In the genomic region with DNA sequence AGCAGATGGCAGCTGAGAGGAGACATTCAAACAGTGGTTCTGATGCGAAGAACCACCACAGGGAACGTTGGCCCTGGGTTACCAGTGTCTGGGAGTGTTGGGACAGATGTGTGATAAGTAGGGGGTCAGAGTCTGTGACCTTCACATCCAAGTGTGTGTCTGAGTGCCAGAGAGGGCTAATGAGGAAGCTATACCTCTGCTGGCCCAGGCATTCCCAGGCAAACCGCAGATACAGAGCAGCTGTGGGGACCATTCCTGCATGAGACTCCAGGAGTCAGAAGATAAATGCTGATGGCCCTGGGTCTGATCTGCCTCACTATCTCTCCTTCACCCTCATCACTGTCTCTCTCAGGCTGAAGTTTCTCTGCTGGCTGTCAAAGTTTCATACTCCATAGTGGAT, we compare ENCODE assay signal across 39 mouse cellular contexts. TPM values are rescaled to one million over a fixed set of nuclear protein-coding genes. Genes with fewer than 3 reads are reported as not detected.
"Had no signal": no experiment of that assay in that cellular context is flagged by ENCODE, and none has a peak within 500 bp of the region (broad histone marks: within the 10 kb centered on the region; RNA-seq: fewer than 3 reads in every experiment).

No protein-coding gene starts in this region.

- DNase-seq: left cerebral cortex, postnatal 4 days; liver; liver, embryonic 13.5 days; liver, postnatal 0 days; lung, adult 18-20 months; lung, adult 2 months; lung, embryonic 14.5 days; lung, postnatal 10 days; lung, postnatal 14 days; lung, postnatal 36 days; lung, postnatal 4 days; midbrain, embryonic 14.5 days had no signal

- H3K27ac ChIP-seq: limb, embryonic 10.5 days; limb, embryonic 12.5 days; limb, embryonic 13.5 days; limb, embryonic 15.5 days; liver, embryonic 12.5 days; liver, embryonic 13.5 days; liver, embryonic 14.5 days; liver, embryonic 15.5 days; lung, embryonic 15.5 days; macrophage; midbrain, embryonic 10.5 days; midbrain, embryonic 12.5 days; midbrain, embryonic 13.5 days; midbrain, embryonic 15.5 days; neural tube, embryonic 12.5 days; neural tube, embryonic 13.5 days had no signal

- H3K9me3 ChIP-seq: limb, embryonic 10.5 days; limb, embryonic 15.5 days; liver, embryonic 12.5 days; liver, embryonic 13.5 days; liver, embryonic 15.5 days; lung, embryonic 15.5 days; megakaryocyte, embryonic 14.5 days; midbrain, embryonic 10.5 days; midbrain, embryonic 12.5 days; midbrain, embryonic 13.5 days; midbrain, embryonic 15.5 days; neural tube, embryonic 12.5 days; neural tube, embryonic 13.5 days had no signal

- ATAC-seq: liver, embryonic 12.5 days; liver, postnatal 0 days; lung, postnatal 0 days; midbrain, embryonic 13.5 days; midbrain, embryonic 15.5 days; midbrain, embryonic 16.5 days had no signal

- H3K4me1 ChIP-seq: liver, embryonic 13.5 days; liver, embryonic 15.5 days; midbrain, embryonic 12.5 days had no signal

- H3K27me3 ChIP-seq: limb, embryonic 12.5 days; limb, embryonic 15.5 days; liver, embryonic 12.5 days; liver, embryonic 13.5 days; liver, embryonic 15.5 days; lung, embryonic 15.5 days; midbrain, embryonic 12.5 days; midbrain, embryonic 13.5 days; midbrain, embryonic 15.5 days; neural tube, embryonic 12.5 days; neural tube, embryonic 13.5 days had no signal

- H3K36me3 ChIP-seq: limb, embryonic 10.5 days; limb, embryonic 12.5 days; limb, embryonic 13.5 days; limb, embryonic 15.5 days; liver, embryonic 12.5 days; liver, embryonic 13.5 days; liver, embryonic 15.5 days; lung, embryonic 15.5 days; midbrain, embryonic 10.5 days; midbrain, embryonic 12.5 days; midbrain, embryonic 13.5 days; midbrain, embryonic 15.5 days; neural tube, embryonic 12.5 days; neural tube, embryonic 13.5 days had no signal

- H3K4me3 ChIP-seq: limb, embryonic 10.5 days; limb, embryonic 12.5 days; limb, embryonic 13.5 days; limb, embryonic 15.5 days; liver, embryonic 12.5 days; liver, embryonic 13.5 days; liver, embryonic 15.5 days; lung, embryonic 15.5 days; megakaryocyte, embryonic 14.5 days; midbrain, embryonic 10.5 days; midbrain, embryonic 12.5 days; midbrain, embryonic 13.5 days; midbrain, embryonic 15.5 days; myocyte; neural tube, embryonic 12.5 days; neural tube, embryonic 13.5 days had no signal

- H3K9ac ChIP-seq: limb, embryonic 12.5 days; limb, embryonic 13.5 days; limb, embryonic 15.5 days; liver, embryonic 12.5 days; liver, embryonic 13.5 days; liver, embryonic 14.5 days; liver, embryonic 15.5 days; liver, postnatal 0 days; lung, embryonic 14.5 days; lung, embryonic 15.5 days; midbrain, embryonic 12.5 days; midbrain, embryonic 13.5 days; midbrain, embryonic 15.5 days; neural tube, embryonic 12.5 days; neural tube, embryonic 13.5 days had no signal

- H3K4me2 ChIP-seq: limb, embryonic 12.5 days; limb, embryonic 13.5 days; limb, embryonic 15.5 days; liver, embryonic 11.5 days; liver, embryonic 12.5 days; liver, embryonic 13.5 days; liver, embryonic 15.5 days; lung, embryonic 14.5 days; lung, embryonic 15.5 days; midbrain, embryonic 11.5 days; midbrain, embryonic 12.5 days; midbrain, embryonic 13.5 days; midbrain, embryonic 15.5 days; neural tube, embryonic 12.5 days; neural tube, embryonic 13.5 days had no signal

RNA-seq across cellular contexts. Expression of a gene that starts 57.6 kb away (rescaled TPM):
- total RNA-seq: liver, adult 2 months; megakaryocyte progenitor cell, adult 5-6 weeks; megakaryocyte, adult 5-6 weeks; megakaryocyte-erythroid progenitor cell, adult 5-6 weeks; midbrain, postnatal 0 days; monocyte, adult 5-6 weeks had no signal
- polyA plus RNA-seq: macrophage had no signal
